Mouse (Mus musculus): ENCODE measurements around the gene Mettl6. TPM values are rescaled to one million over a fixed set of nuclear protein-coding genes. Genes with fewer than 3 reads are reported as not detected.
A peak's percentile ranks its signal among the peaks of the same experiment; 100 is the strongest.

The Mettl6 gene
- 43.9 and 51.6 TPM in 2 replicates for polyA plus RNA-seq (2015; fragmentation: Nextera tagmentation; extraction: Ambion mirVana)

- under 1% methylated on average over 49 of the region's 49 CpGs for WGBS
- Histone ChIP-seq H3K9ac (ENCODE audit: low read depth, low read length) (peak within 1 kb of the TSS; percentile 91), H3K4me1 (replicated peaks; ENCODE audit: insufficient read depth, low read length) (peaks cover 12% of the 10 kb centered on the region), H3K27me3 (ENCODE audit: insufficient read depth, low read length) (no peaks in the 10 kb centered on the region), H3K27ac (peak within 1 kb of the TSS; percentile 91), H3K4me2 (ENCODE audit: low read length) (peak within 1 kb of the TSS; percentile 88), H3K4me3 (replicated peaks; ENCODE audit: low read depth, low read length) (peak within 1 kb of the TSS; percentile 99), H3K36me3 (ENCODE audit: insufficient read depth, low read length) (peaks cover 9% of the 10 kb centered on the region; the same call in 1 of the 2 replicates), H3K9me3 (replicated peaks; ENCODE audit: low read length) (no peaks in the 10 kb centered on the region)
- DNase-seq (ENCODE audit: low spot score), result peak; percentile 96
- TF ChIP-seq CTCF (IDR thresholded peaks at IDR 0.05; ENCODE audit: low read depth), result 0 out of 2 replicates have a peak, but pooled peaks have one; percentile 6
- ATAC-seq (replicated peaks; ENCODE audit: low FRiP score, low read depth), result peak; percentile 92
These were observed at the start of gene Mettl6 for GRCm38 (mm10) chr14:31494975-31495455. Mettl6 (minus strand) TSS chr14:31495040.

GRCm38 (mm10) chr14:31543885-31544442, 49.1 kb upstream of the Mettl6 start:
- H3K9ac ChIP-seq (ENCODE audit: low read depth, low read length), result no peak overlapping the region
- ATAC-seq (replicated peaks; ENCODE audit: low FRiP score, low read depth), result no peak
- TF ChIP-seq CTCF (IDR thresholded peaks at IDR 0.05; ENCODE audit: low read depth), result no peak
- H3K27ac ChIP-seq, result no peak overlapping the region
- H3K4me1 ChIP-seq (replicated peaks; ENCODE audit: insufficient read depth, low read length), result no peaks in the 10 kb centered on the region
- no peak overlapping the region for H3K4me2 ChIP-seq (ENCODE audit: low read length)
- no peak for DNase-seq (ENCODE audit: low spot score)
- no peak overlapping the region for H3K4me3 ChIP-seq (replicated peaks; ENCODE audit: low read depth, low read length)
- no peaks in the 10 kb centered on the region for H3K36me3 ChIP-seq (ENCODE audit: insufficient read depth, low read length)
- H3K27me3 ChIP-seq (ENCODE audit: insufficient read depth, low read length), result no peaks in the 10 kb centered on the region
- 74% methylated on average over 11 of the region's 11 CpGs for WGBS
- no peaks in the 10 kb centered on the region for H3K9me3 ChIP-seq (replicated peaks; ENCODE audit: low read length)

- H3K27ac ChIP-seq, result no peak overlapping the region
- no peak overlapping the region for H3K9ac ChIP-seq (ENCODE audit: low read depth, low read length)
- no peaks in the 10 kb centered on the region for H3K4me1 ChIP-seq (replicated peaks; ENCODE audit: insufficient read depth, low read length)
- ATAC-seq (replicated peaks; ENCODE audit: low FRiP score, low read depth) (no peak; the same call in 1 of the 2 replicates), DNase-seq (ENCODE audit: low spot score) (peak; percentile 61)
- no peak overlapping the region for H3K4me3 ChIP-seq (replicated peaks; ENCODE audit: low read depth, low read length)
- no peaks in the 10 kb centered on the region for H3K36me3 ChIP-seq (ENCODE audit: insufficient read depth, low read length)
- TF ChIP-seq CTCF (IDR thresholded peaks at IDR 0.05; ENCODE audit: low read depth), result no peak
- no peaks in the 10 kb centered on the region for H3K27me3 ChIP-seq (ENCODE audit: insufficient read depth, low read length)
- WGBS, result 57% methylated on average over 6 of the region's 6 CpGs
- H3K4me2 ChIP-seq (ENCODE audit: low read length), result no peak overlapping the region
- no peaks in the 10 kb centered on the region for H3K9me3 ChIP-seq (replicated peaks; ENCODE audit: low read length)
These were observed 42.5 kb upstream of the Mettl6 start for GRCm38 (mm10) chr14:31537298-31537697.

GRCm38 (mm10) chr14:31532656-31533055, 37.8 kb upstream of the Mettl6 start:
- no peak for TF ChIP-seq CTCF (IDR thresholded peaks at IDR 0.05; ENCODE audit: low read depth)
- Histone ChIP-seq H3K9ac (ENCODE audit: low read depth, low read length) (no peak overlapping the region), H3K27ac (no peak overlapping the region), H3K9me3 (replicated peaks; ENCODE audit: low read length) (no peaks in the 10 kb centered on the region), H3K36me3 (ENCODE audit: insufficient read depth, low read length) (no peaks in the 10 kb centered on the region), H3K4me2 (ENCODE audit: low read length) (no peak overlapping the region), H3K27me3 (ENCODE audit: insufficient read depth, low read length) (no peaks in the 10 kb centered on the region), H3K4me1 (replicated peaks; ENCODE audit: insufficient read depth, low read length) (no peaks in the 10 kb centered on the region), H3K4me3 (replicated peaks; ENCODE audit: low read depth, low read length) (no peak overlapping the region)
- 69% methylated on average over 3 of the region's 3 CpGs for whole genome bisulfite sequencing
- ATAC-seq (replicated peaks; ENCODE audit: low FRiP score, low read depth) (no peak), DNase-seq (ENCODE audit: low spot score) (no peak)

GRCm38 (mm10) chr14:31531506-31532148, 36.8 kb upstream of the Mettl6 start:
- no peak overlapping the region for H3K4me3 ChIP-seq (replicated peaks; ENCODE audit: low read depth, low read length)
- peak; percentile 56 for DNase-seq (ENCODE audit: low spot score)
- no peak for ATAC-seq (replicated peaks; ENCODE audit: low FRiP score, low read depth)
- H3K4me2 ChIP-seq (ENCODE audit: low read length), result no peak overlapping the region
- H3K36me3 ChIP-seq (ENCODE audit: insufficient read depth, low read length), result no peaks in the 10 kb centered on the region
- 39% methylated on average over 12 of the region's 12 CpGs for WGBS
- TF ChIP-seq CTCF (IDR thresholded peaks at IDR 0.05; ENCODE audit: low read depth), result no peak
- no peaks in the 10 kb centered on the region for H3K4me1 ChIP-seq (replicated peaks; ENCODE audit: insufficient read depth, low read length)
- H3K9me3 ChIP-seq (replicated peaks; ENCODE audit: low read length), result no peaks in the 10 kb centered on the region
- peak overlapping the region; percentile 31; the same call in 1 of the 2 replicates for H3K27ac ChIP-seq
- no peaks in the 10 kb centered on the region for H3K27me3 ChIP-seq (ENCODE audit: insufficient read depth, low read length)
- no peak overlapping the region for H3K9ac ChIP-seq (ENCODE audit: low read depth, low read length)

- no peaks in the 10 kb centered on the region for H3K27me3 ChIP-seq (ENCODE audit: insufficient read depth, low read length)
- H3K4me1 ChIP-seq (replicated peaks; ENCODE audit: insufficient read depth, low read length), result no peaks in the 10 kb centered on the region
- ATAC-seq (replicated peaks; ENCODE audit: low FRiP score, low read depth) (no peak), DNase-seq (ENCODE audit: low spot score) (no peak)
- no peak for TF ChIP-seq CTCF (IDR thresholded peaks at IDR 0.05; ENCODE audit: low read depth)
- 76% methylated on average over 4 of the region's 4 CpGs for WGBS
- no peak overlapping the region for H3K4me2 ChIP-seq (ENCODE audit: low read length)
- no peaks in the 10 kb centered on the region for H3K9me3 ChIP-seq (replicated peaks; ENCODE audit: low read length)
- no peak overlapping the region for H3K4me3 ChIP-seq (replicated peaks; ENCODE audit: low read depth, low read length)
- H3K9ac ChIP-seq (ENCODE audit: low read depth, low read length), result no peak overlapping the region
- no peaks in the 10 kb centered on the region for H3K36me3 ChIP-seq (ENCODE audit: insufficient read depth, low read length)
- H3K27ac ChIP-seq, result peak overlapping the region; percentile 31; the same call in 1 of the 2 replicates
These were observed 36.0 kb upstream of the Mettl6 start for GRCm38 (mm10) chr14:31530847-31531246.

Measured in kidney, postnatal 0 days (tissue).